Mouse (Mus musculus): ENCODE measurements around the gene Scml4.

DNA sequence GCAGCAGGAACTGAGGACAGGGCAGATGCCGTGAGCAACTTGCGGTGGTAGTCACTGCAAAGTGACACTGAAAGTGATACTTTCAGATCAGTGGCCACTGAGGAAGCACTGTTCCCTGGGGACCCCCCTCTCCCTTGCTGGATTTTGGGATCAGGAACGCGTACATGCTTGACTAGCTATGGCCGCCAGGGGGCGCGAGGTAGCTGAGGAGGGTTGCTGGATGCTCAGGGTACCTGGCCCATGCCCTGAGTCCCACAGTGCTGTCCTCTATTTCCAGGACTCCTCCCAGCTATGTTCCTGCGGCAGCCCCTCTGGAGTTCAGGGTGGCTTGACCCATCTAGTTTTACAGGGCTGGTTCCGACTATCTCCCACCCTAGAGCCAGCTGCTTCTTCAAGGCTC, 17.8 kb upstream of the Scml4 start:
- TF ChIP-seq CTCF (IDR thresholded peaks at IDR 0.05; ENCODE audit: extremely low read depth, insufficient read depth, low read length) (peak; percentile 78), POLR2A (IDR thresholded peaks at IDR 0.05; ENCODE audit: extremely low read depth, insufficient read depth, low read length) (no peak)

Measured in cortical plate, adult 2 months (tissue).